Mouse (Mus musculus) testis, adult 2 months (tissue): ENCODE data around the gene Wdr5b.

ENCODE experiments used
- CTCF ChIP-seq: fragments of 200-500 bp; IDR thresholded peaks from 2 replicates; pipeline ENCODE4 v1.5.1; 2012; ENCODE audit warnings: low read depth, mild to moderate bottlenecking, inconsistent platforms, low read length, moderate library complexity; ENCODE audit not compliant: control insufficient read depth, insufficient read depth, insufficient replicate concordance
- POLR2A ChIP-seq: fragments of 200-500 bp; IDR thresholded peaks from 2 replicates; pipeline ENCODE4 v1.6.1; 2012; ENCODE audit warnings: low read depth, mild to moderate bottlenecking, inconsistent platforms, low read length, moderate library complexity; ENCODE audit not compliant: control insufficient read depth

DNA sequence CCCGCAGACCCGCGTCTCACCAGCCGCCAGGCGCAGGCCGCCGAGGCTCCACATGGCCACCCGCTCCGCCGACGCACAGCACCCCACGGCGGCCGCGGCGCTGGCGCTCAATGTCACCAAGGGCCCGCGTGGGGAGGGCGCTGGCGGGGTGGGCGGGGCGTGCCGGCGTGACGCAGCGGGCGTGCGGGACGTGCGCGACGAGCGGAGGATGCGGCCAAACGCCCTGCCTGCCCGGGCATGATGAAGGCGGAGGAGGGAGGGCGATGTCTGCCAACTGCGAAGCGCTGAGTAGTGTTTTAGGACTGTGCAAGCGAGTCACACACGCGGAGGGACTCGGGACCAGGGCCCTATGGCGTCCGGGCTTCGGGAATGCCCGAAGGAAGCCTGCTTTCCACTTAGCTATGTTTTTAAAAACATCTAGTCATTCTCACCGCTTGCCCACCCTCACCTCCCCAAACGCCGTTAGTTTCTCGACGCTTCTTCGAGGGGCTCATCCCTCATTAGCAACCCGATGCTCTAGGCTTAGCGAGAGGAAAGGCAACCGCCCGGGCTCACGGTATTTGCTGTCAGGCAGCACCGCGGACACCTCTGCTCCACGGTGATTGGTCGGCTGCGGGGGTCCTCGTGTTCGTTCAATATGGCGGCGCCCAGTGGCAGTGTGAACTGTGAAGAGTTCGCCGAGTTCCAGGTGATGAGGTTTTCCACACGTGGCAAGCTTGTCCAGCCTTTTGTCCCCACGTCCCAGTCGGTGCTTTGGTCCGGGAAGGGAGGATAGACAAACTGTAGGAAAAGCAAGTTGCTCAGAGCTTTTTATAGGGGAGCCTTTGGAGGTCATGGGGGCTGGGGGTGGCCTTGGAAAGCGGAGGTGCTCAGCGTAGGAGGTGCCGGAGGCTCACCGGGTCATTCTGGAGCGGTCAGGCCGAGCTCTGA lies 30.7 kb downstream of the Wdr5b start, which contains the start of the genes Fam162a and Ccdc58:
- TF ChIP-seq POLR2A (peak; percentile 94), CTCF (no peak)
